Mouse (Mus musculus): ENCODE measurements around the gene Tas2r143.

DNA sequence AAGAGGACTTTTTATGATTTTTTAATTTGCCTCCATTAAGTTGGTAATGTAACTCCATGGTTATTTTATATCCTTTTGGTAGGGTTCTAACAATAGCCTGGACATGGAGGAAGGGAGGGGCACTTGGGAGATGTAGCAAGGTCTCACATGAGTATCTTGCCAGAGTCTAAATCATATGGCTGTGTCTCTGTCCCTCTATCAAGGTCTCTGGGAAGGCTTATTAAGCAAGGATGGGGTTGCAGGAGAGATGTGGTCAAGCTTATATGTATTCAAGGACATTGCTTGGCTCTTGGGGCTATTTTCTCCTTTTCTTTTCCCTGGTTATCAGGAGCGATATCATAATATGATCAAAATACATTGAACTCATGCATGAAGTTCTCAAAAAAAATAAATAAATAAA lies 1.0 kb upstream of the Tas2r143 start:
- TF ChIP-seq POLR2A (IDR thresholded peaks at IDR 0.05; ENCODE audit: low read depth, low read length) (no peak), CTCF (IDR thresholded peaks at IDR 0.05; ENCODE audit: extremely low read depth, insufficient read depth, insufficient read length, insufficient replicate concordance) (no peak)

Measured in spleen, adult 2 months (tissue).